Mouse (Mus musculus): ENCODE measurements around the gene Gphn. TPM values are rescaled to one million over a fixed set of nuclear protein-coding genes. Genes with fewer than 3 reads are reported as not detected.

The Gphn gene
- 5.0 and 5.3 TPM in 2 replicates for polyA plus RNA-seq (2015; fragmentation: Nextera tagmentation; extraction: Ambion mirVana)

DNA sequence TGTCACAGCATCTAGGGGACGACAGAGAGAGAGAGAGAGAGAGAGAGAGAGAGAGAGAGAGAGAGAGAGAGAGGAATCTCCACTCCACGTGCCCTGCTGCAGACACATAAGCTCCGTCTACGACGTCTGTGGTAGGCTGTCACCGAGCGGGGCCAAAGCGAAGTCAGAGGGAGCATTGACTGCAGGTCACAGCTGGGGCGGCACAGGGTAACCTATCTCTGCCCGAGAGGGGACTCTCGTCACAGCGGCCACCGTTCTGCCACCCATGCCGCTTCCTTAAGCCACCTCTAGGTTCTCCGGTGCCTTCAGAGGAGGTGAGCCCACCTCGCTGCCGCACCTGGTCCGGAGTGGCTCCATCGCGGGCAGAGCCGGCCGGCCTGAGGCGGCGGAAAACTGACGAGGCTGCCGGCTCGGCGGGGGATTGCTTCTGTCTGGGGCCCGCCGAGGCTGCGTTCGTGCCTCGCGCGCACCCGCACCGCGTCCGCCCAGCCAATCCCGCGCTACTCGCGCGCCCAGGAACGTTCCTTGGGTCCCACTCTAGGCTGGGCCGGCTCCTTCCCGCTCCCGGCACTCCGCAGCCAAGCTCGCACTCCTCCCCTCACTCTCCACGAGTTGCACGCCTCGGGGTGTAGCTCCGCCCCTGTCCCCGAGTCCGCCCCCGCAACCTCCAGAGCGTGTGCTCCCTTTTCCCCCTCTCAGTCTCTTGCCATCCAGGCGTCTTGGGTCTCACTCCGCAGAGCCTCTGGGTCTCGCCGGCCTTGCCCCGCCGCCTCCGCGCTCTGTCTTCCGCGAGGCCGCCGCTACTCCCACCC is at the start of gene Gphn:
Gphn (plus strand) TSS at position 673 of the 812 bp plus-strand sequence.
- H3K9ac ChIP-seq = peak within 1 kb of the TSS; percentile 78

DNA sequence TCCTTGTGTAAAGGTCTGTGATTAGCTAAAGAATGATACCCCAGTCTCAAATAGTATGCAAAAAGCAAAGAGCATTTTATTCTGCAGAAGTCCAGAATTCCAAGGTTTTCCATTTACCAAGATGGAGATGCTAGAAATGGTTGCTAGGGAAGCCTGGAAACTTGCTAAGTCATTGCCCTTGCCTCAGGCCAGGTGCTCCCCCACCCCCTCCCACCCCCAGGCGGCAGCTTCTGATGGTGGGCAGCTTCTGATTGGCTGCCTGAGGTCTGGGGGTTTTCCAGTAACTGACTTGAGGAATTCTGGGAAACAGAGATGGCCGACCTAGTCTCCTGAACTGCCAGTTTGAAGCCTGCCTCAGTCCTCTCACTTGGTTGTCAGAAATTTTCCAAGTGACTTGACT is 44.7 kb upstream of the Gphn start:
- Histone ChIP-seq H3K4me3 (replicated peaks) (no peak overlapping the region), H3K4me1 (replicated peaks) (no peaks in the 10 kb centered on the region), H3K27ac (replicated peaks) (no peak overlapping the region), H3K27me3 (no peaks in the 10 kb centered on the region), H3K9me3 (replicated peaks) (no peaks in the 10 kb centered on the region), H3K36me3 (replicated peaks) (no peaks in the 10 kb centered on the region), H3K9ac (no peak overlapping the region), H3K4me2 (no peak overlapping the region)
- no peak for ATAC-seq (ENCODE audit: insufficient read depth)
- WGBS (ENCODE audit: insufficient replicate concordance) = 44% methylated on average over 2 of the region's 2 CpGs

More for the DNA sequence above, at the start of gene Gphn:
- peaks cover 11% of the 10 kb centered on the region for H3K4me1 ChIP-seq (replicated peaks)
- ATAC-seq (ENCODE audit: insufficient read depth) = peak; percentile 93
- H3K27ac ChIP-seq (replicated peaks) = peak within 1 kb of the TSS; percentile 90
- H3K36me3 ChIP-seq (replicated peaks) = no peaks in the 10 kb centered on the region
- no peaks in the 10 kb centered on the region for H3K9me3 ChIP-seq (replicated peaks)
- H3K4me2 ChIP-seq = peak within 1 kb of the TSS; percentile 93
- under 1% methylated on average over 68 of the region's 70 CpGs for WGBS (ENCODE audit: insufficient replicate concordance)
- peak within 1 kb of the TSS; percentile 84 for H3K4me3 ChIP-seq (replicated peaks)
- no peaks in the 10 kb centered on the region; the same call in 1 of the 2 replicates for H3K27me3 ChIP-seq

DNA sequence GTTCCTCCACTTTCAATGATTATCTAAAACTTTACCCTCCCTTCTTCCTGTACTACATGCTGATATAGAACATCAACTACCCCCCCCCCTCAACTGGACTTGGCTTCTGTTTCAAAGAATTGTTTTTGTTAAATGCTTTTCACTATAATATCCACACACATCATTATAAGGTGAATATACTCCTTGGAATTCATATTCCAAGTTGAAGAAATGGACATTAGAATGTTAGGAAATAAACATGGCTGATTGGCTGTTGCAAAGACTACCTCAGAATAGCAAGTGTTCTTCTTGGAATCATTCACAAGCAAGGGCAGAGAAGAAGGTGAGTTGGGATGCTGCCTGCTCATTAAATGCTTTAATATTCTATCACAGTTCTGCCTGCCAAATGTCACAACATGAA is 32.2 kb upstream of the Gphn start, which contains the start of gene Gm6657:
Gm6657 (plus strand) TSS at position 301 of the 400 bp plus-strand sequence.
- no peaks in the 10 kb centered on the region for H3K9me3 ChIP-seq (replicated peaks)
- H3K4me2 ChIP-seq = no peak within 1 kb of the TSS
- H3K27ac ChIP-seq (replicated peaks) = no peak within 1 kb of the TSS
- no peak for ATAC-seq (ENCODE audit: insufficient read depth)
- no peak within 1 kb of the TSS for H3K9ac ChIP-seq
- no peak within 1 kb of the TSS for H3K4me3 ChIP-seq (replicated peaks)
- no peaks in the 10 kb centered on the region for H3K27me3 ChIP-seq
- H3K4me1 ChIP-seq (replicated peaks) = no peaks in the 10 kb centered on the region
- H3K36me3 ChIP-seq (replicated peaks) = no peaks in the 10 kb centered on the region

DNA sequence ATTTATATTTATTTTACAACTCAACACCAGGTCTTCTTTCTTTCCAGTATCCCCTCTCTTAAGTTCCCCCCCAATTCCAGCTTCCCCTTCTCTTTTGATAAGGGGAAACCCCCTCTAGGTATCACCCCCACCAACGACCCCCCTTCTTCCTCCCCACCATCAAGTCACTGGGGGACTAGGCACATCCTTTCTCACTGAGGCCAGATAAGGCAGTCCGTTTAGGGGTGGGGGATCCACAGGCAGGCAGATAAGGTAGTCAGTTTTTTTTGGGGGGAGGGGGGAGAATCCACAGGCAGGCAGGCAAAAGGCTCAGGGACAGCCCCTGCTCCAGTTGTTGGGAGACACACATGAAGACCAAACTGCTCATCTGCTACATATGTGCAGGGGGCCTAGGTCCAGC is 30.8 kb upstream of the Gphn start:
- no peak overlapping the region for H3K9ac ChIP-seq
- no peak overlapping the region for H3K27ac ChIP-seq (replicated peaks)
- no peak overlapping the region for H3K4me2 ChIP-seq
- ATAC-seq (ENCODE audit: insufficient read depth) = no peak
- no peaks in the 10 kb centered on the region for H3K9me3 ChIP-seq (replicated peaks)
- no peaks in the 10 kb centered on the region for H3K27me3 ChIP-seq
- no peak overlapping the region for H3K4me3 ChIP-seq (replicated peaks)
- 17% methylated on average over 2 of the region's 2 CpGs for WGBS (ENCODE audit: insufficient replicate concordance)
- H3K4me1 ChIP-seq (replicated peaks) = no peaks in the 10 kb centered on the region
- H3K36me3 ChIP-seq (replicated peaks) = no peaks in the 10 kb centered on the region

DNA sequence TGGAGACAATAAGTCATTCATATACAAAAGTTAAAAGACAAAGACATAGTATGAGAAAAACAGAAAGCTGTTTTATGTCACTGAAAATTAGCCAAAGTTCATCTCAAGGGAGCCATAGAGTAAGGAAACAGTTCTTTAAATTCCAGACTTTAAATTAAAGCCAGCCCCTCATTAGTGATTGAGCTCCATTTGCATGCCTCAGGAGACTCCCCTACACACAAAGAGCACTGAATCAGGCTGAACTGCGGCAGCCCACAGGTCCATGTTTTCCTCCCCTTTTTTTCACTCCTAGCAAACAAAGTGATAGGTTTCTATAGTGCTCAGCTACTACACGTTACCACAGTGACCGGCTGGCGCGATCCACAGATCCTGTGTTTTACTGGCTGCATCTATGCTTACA is 22.5 kb upstream of the Gphn start:
- Histone ChIP-seq H3K9ac (no peak overlapping the region), H3K36me3 (replicated peaks) (no peaks in the 10 kb centered on the region), H3K27ac (replicated peaks) (no peak overlapping the region), H3K4me3 (replicated peaks) (no peak overlapping the region), H3K9me3 (replicated peaks) (no peaks in the 10 kb centered on the region), H3K4me1 (replicated peaks) (0 out of 2 replicates have a peak, but pooled peaks cover 6% of the 10 kb centered on the region), H3K4me2 (no peak overlapping the region), H3K27me3 (no peaks in the 10 kb centered on the region)
- no peak for ATAC-seq (ENCODE audit: insufficient read depth)
- WGBS (ENCODE audit: insufficient replicate concordance) = 68% methylated on average over 5 of the region's 5 CpGs

DNA sequence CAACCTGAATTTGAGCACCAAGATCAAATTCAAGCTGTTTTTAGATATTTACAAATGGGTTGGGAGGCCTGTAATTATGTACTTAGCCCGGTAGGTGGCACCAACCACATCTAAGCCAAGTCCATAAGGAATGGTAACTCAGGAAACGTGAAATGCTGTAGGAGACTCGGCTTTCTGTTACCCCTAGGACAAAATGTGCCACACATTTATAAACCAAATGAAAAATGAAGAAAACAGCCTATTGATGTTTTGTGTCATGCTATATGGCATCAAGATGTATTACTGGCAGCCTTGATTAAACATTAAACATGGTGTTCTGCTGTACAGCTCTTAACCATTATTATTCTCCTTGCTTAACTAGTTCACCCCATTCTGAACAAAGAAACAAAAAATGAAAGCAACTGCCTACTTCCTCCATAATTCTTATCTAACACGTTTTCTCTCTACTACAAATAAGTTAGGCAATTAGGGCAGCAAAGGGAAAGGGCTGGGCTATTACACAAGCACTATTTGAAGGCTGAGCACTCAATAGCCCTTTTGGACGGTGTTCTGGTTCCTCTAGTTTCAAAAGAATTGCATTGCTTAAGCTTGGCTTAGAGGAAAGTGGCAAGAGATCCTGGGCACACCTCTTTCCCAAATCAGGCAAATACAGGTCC is 20.1 kb upstream of the Gphn start:
- WGBS (ENCODE audit: insufficient replicate concordance) = 6% methylated on average over 5 of the region's 5 CpGs
- ATAC-seq (ENCODE audit: insufficient read depth) = peak; percentile 34; the same call in 1 of the 2 replicates

DNA sequence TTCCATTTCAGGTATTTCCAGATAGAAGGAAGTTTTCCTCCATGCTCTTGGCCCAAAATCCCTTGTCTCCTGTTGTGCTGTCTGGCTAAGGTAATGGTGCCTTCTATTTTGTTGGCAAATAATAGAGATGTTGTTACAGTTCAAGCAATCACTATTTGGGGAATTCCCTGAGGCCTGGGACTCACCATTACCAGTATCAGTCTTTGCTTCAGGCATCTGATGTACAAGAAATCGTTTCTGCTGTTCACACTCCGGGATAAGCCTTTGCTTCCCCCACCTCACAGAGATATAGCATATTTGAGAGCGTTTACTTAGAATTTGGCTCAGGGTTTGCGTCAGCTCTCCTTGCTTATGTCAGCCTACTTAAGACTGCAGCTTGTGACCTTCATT is 19.6 kb upstream of the Gphn start:
- Histone ChIP-seq H3K27ac (replicated peaks) (no peak overlapping the region), H3K9me3 (replicated peaks) (no peaks in the 10 kb centered on the region)

More for the DNA sequence above, 20.1 kb upstream of the Gphn start:
- no peak overlapping the region for H3K27ac ChIP-seq (replicated peaks)
- no peak overlapping the region for H3K9ac ChIP-seq
- 0 out of 2 replicates have a peak, but pooled peaks cover 6% of the 10 kb centered on the region for H3K4me1 ChIP-seq (replicated peaks)
- no peaks in the 10 kb centered on the region for H3K36me3 ChIP-seq (replicated peaks)
- peak overlapping the region; percentile 46 for H3K4me2 ChIP-seq
- no peaks in the 10 kb centered on the region for H3K9me3 ChIP-seq (replicated peaks)
- no peaks in the 10 kb centered on the region for H3K27me3 ChIP-seq
- no peak overlapping the region; the same call in 1 of the 2 replicates for H3K4me3 ChIP-seq (replicated peaks)

DNA sequence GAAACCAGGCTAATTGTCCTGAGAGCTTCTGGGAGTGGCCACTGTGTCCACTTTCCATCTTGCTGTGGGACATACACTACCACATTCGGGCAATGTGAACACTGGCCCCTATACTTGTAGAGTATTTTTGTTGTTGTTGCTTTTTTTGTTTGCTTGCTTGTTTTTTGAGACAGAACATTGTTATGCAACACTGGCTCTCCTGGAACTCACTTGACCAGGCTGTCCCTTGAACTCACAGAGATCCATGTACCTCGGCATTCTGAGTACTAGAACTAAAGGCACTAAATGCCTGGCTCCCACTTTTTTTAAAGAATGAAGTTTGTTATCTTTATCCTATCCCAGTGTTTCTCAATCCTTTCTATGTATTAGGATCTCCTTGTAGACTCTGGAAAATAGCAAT is 16.3 kb upstream of the Gphn start:
- H3K4me3 ChIP-seq (replicated peaks) = no peak overlapping the region
- 71% methylated on average over 2 of the region's 2 CpGs for WGBS (ENCODE audit: insufficient replicate concordance)
- no peak overlapping the region for H3K9ac ChIP-seq
- H3K9me3 ChIP-seq (replicated peaks) = no peaks in the 10 kb centered on the region
- no peak overlapping the region for H3K4me2 ChIP-seq
- no peaks in the 10 kb centered on the region for H3K27me3 ChIP-seq
- no peak overlapping the region for H3K27ac ChIP-seq (replicated peaks)
- 0 out of 2 replicates have a peak, but pooled peaks cover 6% of the 10 kb centered on the region for H3K4me1 ChIP-seq (replicated peaks)
- H3K36me3 ChIP-seq (replicated peaks) = no peaks in the 10 kb centered on the region
- no peak for ATAC-seq (ENCODE audit: insufficient read depth)

More for the DNA sequence above, 19.6 kb upstream of the Gphn start:
- Histone ChIP-seq H3K27me3 (no peaks in the 10 kb centered on the region), H3K4me1 (replicated peaks) (0 out of 2 replicates have a peak, but pooled peaks cover 6% of the 10 kb centered on the region), H3K4me3 (replicated peaks) (no peak overlapping the region), H3K4me2 (peak overlapping the region; percentile 46; the same call in 1 of the 2 replicates), H3K36me3 (replicated peaks) (no peaks in the 10 kb centered on the region), H3K9ac (no peak overlapping the region)
- ATAC-seq (ENCODE audit: insufficient read depth) = no peak
- WGBS (ENCODE audit: insufficient replicate concordance) = 68% methylated on average over 4 of the region's 4 CpGs

DNA sequence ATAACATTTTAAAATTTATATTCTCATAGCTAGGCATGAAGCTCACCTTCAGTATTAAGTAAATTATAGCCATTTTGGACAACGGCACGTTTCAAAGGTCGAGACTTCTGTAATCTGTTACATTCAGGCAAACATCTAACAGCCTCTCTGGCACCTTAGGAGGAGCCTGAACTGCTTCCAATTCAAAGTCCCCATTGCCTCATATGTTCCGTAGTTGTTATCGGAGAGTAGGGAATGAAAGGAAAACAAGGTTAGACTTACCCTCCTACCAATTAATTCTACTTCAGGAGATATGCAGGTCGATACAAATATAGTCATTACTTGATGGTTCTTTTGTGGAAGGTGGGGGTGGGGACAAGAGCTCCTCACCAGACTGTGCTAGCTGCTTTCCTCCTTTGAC is 10.7 kb upstream of the Gphn start:
- Histone ChIP-seq H3K36me3 (replicated peaks) (no peaks in the 10 kb centered on the region), H3K4me3 (replicated peaks) (no peak overlapping the region), H3K4me2 (no peak overlapping the region), H3K27me3 (no peaks in the 10 kb centered on the region), H3K27ac (replicated peaks) (no peak overlapping the region), H3K9ac (no peak overlapping the region), H3K9me3 (replicated peaks) (no peaks in the 10 kb centered on the region), H3K4me1 (replicated peaks) (no peaks in the 10 kb centered on the region)
- no peak for ATAC-seq (ENCODE audit: insufficient read depth)
- WGBS (ENCODE audit: insufficient replicate concordance) = 71% methylated on average over 6 of the region's 6 CpGs

DNA sequence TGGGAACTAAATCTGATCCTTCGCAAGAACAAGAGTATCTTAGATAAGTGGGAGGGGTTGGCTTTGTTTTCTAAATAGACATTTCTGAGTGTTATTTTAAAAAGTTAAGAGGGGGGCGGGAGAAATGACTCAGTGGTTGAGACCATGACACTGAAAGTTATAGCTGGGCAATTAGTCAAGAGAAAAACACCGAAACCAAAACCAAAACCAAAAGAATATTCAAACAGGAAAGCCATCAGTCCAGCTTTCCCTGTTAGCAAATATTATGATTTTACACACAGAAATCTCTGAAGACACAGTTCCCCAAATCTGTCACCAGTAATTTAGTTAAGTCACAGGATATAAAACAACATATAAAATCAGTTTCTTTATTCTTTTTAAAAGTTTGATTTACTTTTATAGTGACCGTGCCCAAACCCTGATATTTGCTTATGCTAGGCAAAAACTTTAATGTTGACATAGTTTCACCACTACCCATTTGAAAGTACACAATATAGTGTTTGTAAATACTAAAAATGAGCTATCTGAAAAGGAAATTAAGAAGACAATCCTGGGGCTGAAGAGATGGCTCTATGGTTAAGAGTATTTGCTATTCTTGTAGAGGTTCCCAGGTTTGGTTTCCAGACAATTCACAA is 6.9 kb upstream of the Gphn start:
- no peaks in the 10 kb centered on the region for H3K9me3 ChIP-seq (replicated peaks)
- H3K4me2 ChIP-seq = no peak overlapping the region
- 65% methylated on average over 4 of the region's 4 CpGs for WGBS (ENCODE audit: insufficient replicate concordance)
- H3K4me3 ChIP-seq (replicated peaks) = no peak overlapping the region
- no peaks in the 10 kb centered on the region for H3K4me1 ChIP-seq (replicated peaks)
- H3K36me3 ChIP-seq (replicated peaks) = no peaks in the 10 kb centered on the region
- no peaks in the 10 kb centered on the region for H3K27me3 ChIP-seq
- no peak for ATAC-seq (ENCODE audit: insufficient read depth)
- no peak overlapping the region for H3K27ac ChIP-seq (replicated peaks)
- no peak overlapping the region for H3K9ac ChIP-seq

DNA sequence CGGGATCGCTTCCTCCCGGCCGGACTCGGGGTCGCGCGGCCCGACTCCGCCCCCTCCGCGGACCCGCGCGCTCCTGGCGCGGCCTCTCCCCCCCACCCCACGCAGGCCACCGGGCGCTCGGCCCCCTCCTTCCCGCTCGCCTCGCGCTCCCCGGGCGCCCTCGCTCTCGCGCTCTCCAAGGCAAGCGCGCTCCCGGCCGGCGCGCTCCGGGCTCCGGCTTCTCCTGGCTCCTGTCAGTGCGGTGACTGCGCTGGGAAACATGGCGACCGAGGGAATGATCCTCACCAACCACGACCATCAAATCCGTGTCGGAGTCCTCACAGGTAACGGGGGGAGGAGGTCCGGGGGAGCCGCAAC is 318 bp downstream of the Gphn start:
- Histone ChIP-seq H3K27ac (replicated peaks) (peak overlapping the region; percentile 90), H3K4me1 (replicated peaks) (peaks cover 11% of the 10 kb centered on the region), H3K36me3 (replicated peaks) (no peaks in the 10 kb centered on the region), H3K9me3 (replicated peaks) (no peaks in the 10 kb centered on the region), H3K4me3 (replicated peaks) (peak overlapping the region; percentile 84), H3K9ac (peak overlapping the region; percentile 78), H3K27me3 (no peaks in the 10 kb centered on the region; the same call in 1 of the 2 replicates), H3K4me2 (peak overlapping the region; percentile 93)
- ATAC-seq (ENCODE audit: insufficient read depth) = peak; percentile 75
- WGBS (ENCODE audit: insufficient replicate concordance) = under 1% methylated on average over 48 of the region's 48 CpGs
